In genomic region chr12:75729876-75730275, GRCm38 (mm10) we compare ENCODE assay signal across 22 mouse cellular contexts.
"Had no signal": no experiment of that assay in that cellular context is flagged by ENCODE, and none has a peak within 500 bp of the region (broad histone marks: within the 10 kb centered on the region; RNA-seq: fewer than 3 reads in every experiment).

No protein-coding gene starts in this region.

- H3K4me2 ChIP-seq: embryonic facial prominence, embryonic 12.5 days; embryonic facial prominence, embryonic 13.5 days; embryonic facial prominence, embryonic 15.5 days; forebrain, embryonic 12.5 days; forebrain, embryonic 13.5 days; forebrain, embryonic 15.5 days had no signal

- H3K27ac ChIP-seq: embryonic facial prominence, embryonic 10.5 days; embryonic facial prominence, embryonic 12.5 days; embryonic facial prominence, embryonic 13.5 days; embryonic facial prominence, embryonic 15.5 days; forebrain, embryonic 10.5 days; forebrain, embryonic 12.5 days; forebrain, embryonic 13.5 days; forebrain, embryonic 15.5 days; gastrocnemius, adult 2 months; heart, adult 2 months had no signal

- H3K9me3 ChIP-seq: embryonic facial prominence, embryonic 10.5 days; embryonic facial prominence, embryonic 12.5 days; embryonic facial prominence, embryonic 13.5 days; embryonic facial prominence, embryonic 15.5 days; forebrain, embryonic 10.5 days; forebrain, embryonic 12.5 days; forebrain, embryonic 13.5 days; forebrain, embryonic 15.5 days had no signal

- H3K27me3 ChIP-seq: embryonic facial prominence, embryonic 12.5 days; embryonic facial prominence, embryonic 13.5 days; embryonic facial prominence, embryonic 15.5 days; forebrain, embryonic 12.5 days; forebrain, embryonic 13.5 days; forebrain, embryonic 15.5 days had no signal

- DNase-seq: cerebellum, adult 8-10 months; cerebellum, adult 9-10 months; cerebellum, adult 9-11 months; cerebellum, postnatal 14 days; embryo, embryonic 11 days; forebrain, postnatal 0 days; gastrocnemius, adult 2 months; gastrocnemius, postnatal 25 days; gastrocnemius, postnatal 36 days; heart, adult 11 months; heart, adult 2 months had no signal

- H3K9ac ChIP-seq: embryonic facial prominence, embryonic 12.5 days; embryonic facial prominence, embryonic 13.5 days; embryonic facial prominence, embryonic 15.5 days; forebrain, embryonic 12.5 days; forebrain, embryonic 13.5 days; forebrain, embryonic 15.5 days; forebrain, postnatal 0 days had no signal

- H3K4me3 ChIP-seq: embryonic facial prominence, embryonic 10.5 days; embryonic facial prominence, embryonic 12.5 days; embryonic facial prominence, embryonic 13.5 days; embryonic facial prominence, embryonic 15.5 days; erythroblast, embryonic 14.5 days; forebrain, embryonic 10.5 days; forebrain, embryonic 12.5 days; forebrain, embryonic 13.5 days; forebrain, embryonic 15.5 days; gastrocnemius, adult 2 months; heart, adult 2 months had no signal

- ATAC-seq: forebrain, embryonic 13.5 days; forebrain, embryonic 14.5 days; forebrain, embryonic 15.5 days; forebrain, embryonic 16.5 days; forebrain, postnatal 0 days had no signal
